10 mouse cellular contexts compared by ENCODE assay signal in genomic region chr19:55851498-55852324, GRCm38 (mm10).
DNase-seq lines count a peak whose midpoint lies in the region; ATAC-seq lines count a peak whose summit lies in the region.
"Had no signal": no experiment of that assay in that cellular context is flagged by ENCODE, and none has a peak within 500 bp of the region (broad histone marks: within the 10 kb centered on the region; RNA-seq: fewer than 3 reads in every experiment).

No protein-coding gene starts in this region.

- ATAC-seq in neural tube, embryonic 13.5 days (ENCODE audit: low read depth): peak; percentile 19; the same call in 1 of the 2 replicates
- peak; percentile 59 for ATAC-seq in intestine, embryonic 15.5 days
- ATAC-seq in midbrain, embryonic 15.5 days (replicated peaks): peak; percentile 60

- WGBS in neural tube, embryonic 13.5 days: 66% methylated on average over 19 of the region's 19 CpGs
- 52% methylated on average over 19 of the region's 19 CpGs for WGBS in intestine, embryonic 15.5 days
- WGBS in midbrain, embryonic 15.5 days: 63% methylated on average over 19 of the region's 19 CpGs

- peak; percentile 51 to 53 for DNase-seq in cerebellum, postnatal 10 days
- DNase-seq in cerebellum, adult 11 months: no peak
- no peak for DNase-seq in neural tube, embryonic 10.5 days (ENCODE audit: extremely low spot score, low spot score)
- no peak for DNase-seq in frontal cortex, postnatal 25 days (ENCODE audit: low spot score in 2 of 2)
- DNase-seq in urinary bladder, adult 2 months (ENCODE audit: low spot score): no peak

- H3K4me2 ChIP-seq in neural tube, embryonic 13.5 days: no peak overlapping the region
- 0 out of 2 replicates have a peak overlapping the region, but pooled peaks have one; percentile 15 for H3K4me2 ChIP-seq in intestine, embryonic 15.5 days (replicated peaks)
- H3K4me2 ChIP-seq in midbrain, embryonic 15.5 days: no peak overlapping the region; the same call in 1 of the 2 replicates
- H3K4me2 ChIP-seq: heart, embryonic 13.5 days; lung, embryonic 15.5 days had no signal

- H3K9ac ChIP-seq in neural tube, embryonic 13.5 days: no peak overlapping the region
- no peak overlapping the region for H3K9ac ChIP-seq in intestine, embryonic 15.5 days
- H3K9ac ChIP-seq in midbrain, embryonic 15.5 days: no peak overlapping the region
- H3K9ac ChIP-seq: heart, embryonic 13.5 days; lung, embryonic 15.5 days had no signal

- no peak overlapping the region for H3K4me3 ChIP-seq in neural tube, embryonic 13.5 days
- no peak overlapping the region for H3K4me3 ChIP-seq in intestine, embryonic 15.5 days (replicated peaks)
- H3K4me3 ChIP-seq in midbrain, embryonic 15.5 days: no peak overlapping the region
- H3K4me3 ChIP-seq: heart, embryonic 13.5 days; lung, embryonic 15.5 days had no signal

- H3K27me3 ChIP-seq in neural tube, embryonic 13.5 days: no peaks in the 10 kb centered on the region
- H3K27me3 ChIP-seq in intestine, embryonic 15.5 days (replicated peaks): no peaks in the 10 kb centered on the region
- no peaks in the 10 kb centered on the region for H3K27me3 ChIP-seq in midbrain, embryonic 15.5 days (replicated peaks)
- H3K27me3 ChIP-seq: heart, embryonic 13.5 days; lung, embryonic 15.5 days had no signal

- H3K4me1 ChIP-seq in neural tube, embryonic 13.5 days (replicated peaks): peaks cover 34% of the 10 kb centered on the region
- H3K4me1 ChIP-seq in intestine, embryonic 15.5 days (replicated peaks): peaks cover 29% of the 10 kb centered on the region
- H3K4me1 ChIP-seq in midbrain, embryonic 15.5 days: peaks cover 39% of the 10 kb centered on the region

- H3K27ac ChIP-seq in neural tube, embryonic 13.5 days (replicated peaks): no peak overlapping the region
- peak overlapping the region; percentile 67 for H3K27ac ChIP-seq in intestine, embryonic 15.5 days
- H3K27ac ChIP-seq in midbrain, embryonic 15.5 days: peak overlapping the region; percentile 73
- H3K27ac ChIP-seq: lung, embryonic 15.5 days had no signal

- no peaks in the 10 kb centered on the region for H3K36me3 ChIP-seq in neural tube, embryonic 13.5 days
- H3K36me3 ChIP-seq in intestine, embryonic 15.5 days: no peaks in the 10 kb centered on the region
- no peaks in the 10 kb centered on the region for H3K36me3 ChIP-seq in midbrain, embryonic 15.5 days (replicated peaks)
- H3K36me3 ChIP-seq: heart, embryonic 13.5 days; lung, embryonic 15.5 days had no signal

- H3K9me3 ChIP-seq in neural tube, embryonic 13.5 days: no peaks in the 10 kb centered on the region
- H3K9me3 ChIP-seq in intestine, embryonic 15.5 days: no peaks in the 10 kb centered on the region
- no peaks in the 10 kb centered on the region for H3K9me3 ChIP-seq in midbrain, embryonic 15.5 days
- H3K9me3 ChIP-seq: heart, embryonic 13.5 days; lung, embryonic 15.5 days had no signal

Comparison
In these comparisons a context has a peak if more than half of its experiments do, and no peak if none do; other contexts are left out.
1. DNase-seq: peak in cerebellum, postnatal 10 days (2 of 2); none in cerebellum, adult 11 months (single experiment), neural tube, embryonic 10.5 days (single experiment), frontal cortex, postnatal 25 days (0 of 2) and urinary bladder, adult 2 months (single experiment).
2. Peak in every context shown above with its lines, with median percentiles within 50 percentile points of each other: ATAC-seq.